Mouse (Mus musculus) lung, postnatal 14 days (tissue): Measurements from ENCODE around the gene Klhl35.

Experiments used
- DNase-seq: peaks from one replicate; pipeline ENCODE4 v3.0.0; 2021

Klhl35 gene

GRCm38 (mm10) chr7:99465811-99466210 is at the start of gene Klhl35:
Gene Klhl35, plus strand, starts transcription at chr7:99466004.
- no peak for DNase-seq

GRCm38 (mm10) chr7:99419311-99419710 is 46.5 kb upstream of the Klhl35 start:
- DNase-seq, result no peak

- no peak for DNase-seq
Measured at GRCm38 (mm10) chr7:99421006-99421405, 44.8 kb upstream of the Klhl35 start.

- DNase-seq, result no peak
Measured at GRCm38 (mm10) chr7:99424538-99425155, 41.2 kb upstream of the Klhl35 start.

DNA sequence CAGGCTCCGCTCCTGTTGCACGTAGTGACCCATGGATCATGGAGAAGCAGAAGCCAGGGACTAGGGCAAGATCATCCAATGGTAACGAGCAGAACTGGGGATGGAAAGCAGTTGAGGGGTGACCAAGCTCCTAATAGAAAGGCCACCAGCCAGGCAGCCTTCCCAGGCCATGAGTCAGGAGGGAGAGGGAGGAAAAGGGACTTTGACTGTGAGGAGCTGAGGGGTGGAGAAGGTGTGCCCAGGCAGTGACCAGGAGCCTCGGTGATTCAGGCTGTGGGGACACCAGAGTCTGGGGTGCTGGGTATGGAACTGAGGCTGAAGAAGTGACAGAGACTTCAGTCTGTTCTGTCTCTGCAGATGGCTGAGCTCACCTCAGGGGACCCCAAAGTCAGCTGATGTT is 40.1 kb upstream of the Klhl35 start:
- DNase-seq, result no peak

DNA sequence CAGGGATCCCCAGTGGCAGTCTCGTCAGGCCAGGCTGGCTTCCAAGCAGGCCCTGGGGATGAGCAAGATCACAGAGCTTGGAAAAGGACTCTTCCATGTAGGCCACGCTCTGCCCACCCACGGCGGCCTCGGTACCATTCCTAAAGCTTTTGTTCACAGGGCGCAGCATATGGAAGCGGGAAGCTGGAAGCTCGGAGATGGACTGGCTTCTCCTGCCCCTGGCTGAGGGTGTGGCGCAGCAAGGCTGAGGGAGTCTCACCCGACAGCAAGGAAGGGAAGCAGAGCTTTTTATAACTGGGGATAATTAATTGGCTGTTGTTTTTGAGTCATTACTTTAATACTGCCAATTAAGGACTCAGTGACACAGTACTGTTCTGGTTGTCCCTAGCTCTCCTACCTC is 38.8 kb upstream of the Klhl35 start:
- no peak for DNase-seq

GRCm38 (mm10) chr7:99427987-99428386 is 37.8 kb upstream of the Klhl35 start:
- no peak for DNase-seq

DNA sequence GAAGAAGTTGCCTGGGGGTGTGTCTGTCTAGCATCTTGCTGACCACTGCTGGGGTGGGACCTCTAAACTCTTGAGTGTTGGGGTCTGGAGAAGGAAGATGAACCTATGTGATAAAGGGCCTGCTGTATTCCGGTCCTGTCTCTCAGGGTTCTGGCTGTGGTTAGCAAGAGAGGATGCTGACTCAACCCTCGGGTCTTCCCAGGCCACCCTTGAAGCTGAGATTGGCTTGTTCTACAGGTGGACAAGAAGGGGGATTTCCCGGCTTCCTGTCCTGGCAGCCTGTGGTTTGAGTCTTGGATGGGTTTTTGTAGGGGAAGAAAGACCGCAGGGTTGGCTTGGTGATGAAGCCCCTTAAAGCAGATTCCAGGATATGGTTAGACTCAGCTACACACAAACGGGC is 37.0 kb upstream of the Klhl35 start:
- no peak for DNase-seq

DNA sequence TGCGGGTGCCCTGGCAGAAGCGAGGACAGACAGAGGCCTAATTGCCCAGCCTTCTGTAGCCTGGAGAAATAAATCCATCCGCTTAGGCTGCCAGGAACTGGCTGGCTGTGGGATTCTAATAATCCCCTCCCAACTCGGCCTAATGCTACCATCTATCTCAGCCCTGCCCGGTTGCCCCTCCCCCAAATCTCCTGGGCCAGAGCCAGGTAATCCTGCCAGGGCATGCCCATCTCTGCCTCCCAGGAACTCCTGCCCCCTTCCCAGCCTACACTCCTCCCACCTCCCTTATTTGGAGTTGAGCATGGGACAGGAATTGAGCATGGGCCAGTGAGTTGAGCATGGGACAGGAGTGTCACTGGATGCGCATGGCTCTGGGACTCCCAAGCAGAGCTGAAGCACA is 36.0 kb upstream of the Klhl35 start:
- DNase-seq, result no peak

- DNase-seq, result no peak
Measured at GRCm38 (mm10) chr7:99430246-99430645, 35.6 kb upstream of the Klhl35 start.

DNA sequence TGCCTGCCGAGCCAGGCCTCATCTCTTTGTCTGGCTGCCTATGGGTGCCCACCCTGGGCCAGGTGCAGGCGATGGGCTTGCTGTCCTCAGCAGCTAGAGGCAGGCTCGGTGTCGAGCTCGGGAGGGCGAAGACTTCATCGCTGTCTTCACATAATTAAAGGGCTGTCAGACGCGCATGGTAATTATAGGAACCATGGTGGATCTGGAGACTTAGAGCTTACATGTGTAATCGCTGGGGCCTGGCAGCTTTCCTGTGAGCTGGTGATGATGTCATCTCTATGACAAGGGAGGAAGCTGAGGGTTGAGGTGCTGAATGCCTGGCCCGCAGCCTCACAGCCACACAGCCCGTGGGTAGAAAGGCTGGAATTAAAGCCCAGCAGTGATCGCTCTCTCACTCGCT is 33.6 kb upstream of the Klhl35 start:
- peak; percentile 33 for DNase-seq

DNA sequence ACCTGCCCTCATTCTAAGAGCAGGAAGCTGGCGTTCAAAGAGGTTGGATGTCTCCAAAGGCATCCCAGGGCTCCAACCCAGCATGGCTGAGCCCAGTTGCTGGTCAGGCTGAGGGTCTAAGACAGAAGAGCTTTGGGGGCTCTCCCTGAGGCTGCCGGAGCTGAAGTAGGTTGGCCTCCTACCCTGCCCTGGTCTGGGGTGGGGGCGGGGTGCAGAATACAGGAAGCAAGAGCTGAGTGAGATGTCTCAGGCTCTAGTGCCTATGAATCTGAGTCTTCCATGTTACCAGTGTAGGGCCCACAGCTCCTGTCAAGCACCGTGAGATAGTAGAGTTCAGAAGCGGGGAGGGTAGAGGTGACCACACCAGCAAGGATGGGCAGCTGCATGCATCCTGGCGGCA is 32.9 kb upstream of the Klhl35 start:
- DNase-seq, result no peak

- DNase-seq, result no peak
Measured at GRCm38 (mm10) chr7:99434672-99435250, 31.0 kb upstream of the Klhl35 start.

GRCm38 (mm10) chr7:99436530-99436929 is 29.3 kb upstream of the Klhl35 start:
- no peak for DNase-seq

- no peak for DNase-seq
Measured at GRCm38 (mm10) chr7:99438881-99439280, 26.9 kb upstream of the Klhl35 start.

DNA sequence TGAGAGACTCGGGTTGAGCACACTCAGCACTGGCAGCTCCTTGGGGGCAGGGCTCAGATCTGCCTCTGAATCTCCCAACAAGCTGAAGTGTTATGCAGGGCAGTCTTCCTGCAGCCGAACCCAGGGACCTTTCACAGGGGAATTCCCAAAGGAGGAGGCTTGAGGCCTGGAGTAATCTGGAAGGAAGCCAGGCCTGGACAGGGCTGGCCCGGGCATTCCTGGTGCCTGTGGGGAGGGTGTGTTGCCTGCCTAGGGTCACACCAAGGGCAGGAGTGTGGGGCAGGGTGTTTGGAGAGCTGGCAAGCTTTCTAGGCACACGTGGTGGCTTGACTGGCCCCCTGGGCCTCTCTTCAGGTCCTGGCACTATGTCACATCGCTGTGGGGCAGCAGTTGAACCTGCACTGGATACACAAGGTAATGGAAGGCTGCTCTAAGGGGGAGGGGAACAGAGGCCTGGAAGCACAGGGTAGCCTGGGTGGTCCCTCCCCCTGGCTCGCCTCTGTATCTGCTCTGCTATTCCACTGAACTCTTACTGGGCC is 24.2 kb upstream of the Klhl35 start:
- peak; percentile 70 for DNase-seq

- DNase-seq, result no peak
Measured at GRCm38 (mm10) chr7:99443164-99443563, 22.6 kb upstream of the Klhl35 start.

GRCm38 (mm10) chr7:99444012-99444411 is 21.8 kb upstream of the Klhl35 start:
- DNase-seq, result no peak

DNA sequence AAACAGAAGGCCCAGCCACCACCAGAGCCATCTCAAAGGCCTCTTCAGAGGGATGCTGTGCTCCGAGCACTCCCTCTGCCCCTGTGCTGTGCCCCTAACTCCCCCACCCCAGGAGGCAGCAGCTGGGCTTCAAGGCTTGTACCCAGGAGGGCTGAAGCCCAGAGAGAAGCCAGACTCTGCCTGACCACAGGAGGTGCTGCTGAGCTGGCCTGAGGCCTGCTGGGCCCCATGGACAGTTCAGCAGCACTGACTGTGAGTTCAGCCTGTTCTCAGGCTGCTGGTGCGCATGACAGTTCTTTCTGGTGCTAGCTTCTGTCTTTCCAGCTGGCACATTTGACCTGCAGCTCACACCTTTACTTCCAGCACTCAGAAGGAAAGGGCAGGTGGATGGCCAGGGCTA is 20.0 kb upstream of the Klhl35 start:
- DNase-seq, result no peak

DNA sequence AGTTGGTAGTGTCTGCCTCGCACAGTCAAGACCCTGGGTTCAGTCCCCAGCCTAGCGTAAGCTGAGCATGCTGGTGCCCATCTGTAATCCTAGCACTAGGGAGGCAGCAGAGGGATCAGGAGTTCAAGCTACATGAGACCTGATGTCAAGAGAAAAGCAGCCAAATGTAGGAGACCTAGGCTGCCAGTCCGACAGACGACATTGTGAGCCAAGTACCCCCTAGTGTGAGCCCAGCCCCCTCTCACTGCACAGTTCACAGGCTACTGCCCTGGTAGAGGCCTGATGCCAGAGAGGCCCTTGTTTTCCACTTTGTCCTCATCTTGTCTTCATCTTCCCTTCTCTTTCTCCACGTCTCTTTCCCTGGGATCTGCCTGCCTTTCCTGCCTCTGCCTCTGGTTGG is 18.5 kb upstream of the Klhl35 start:
- DNase-seq, result no peak

- no peak for DNase-seq
Measured at GRCm38 (mm10) chr7:99448619-99449018, 17.2 kb upstream of the Klhl35 start.

DNA sequence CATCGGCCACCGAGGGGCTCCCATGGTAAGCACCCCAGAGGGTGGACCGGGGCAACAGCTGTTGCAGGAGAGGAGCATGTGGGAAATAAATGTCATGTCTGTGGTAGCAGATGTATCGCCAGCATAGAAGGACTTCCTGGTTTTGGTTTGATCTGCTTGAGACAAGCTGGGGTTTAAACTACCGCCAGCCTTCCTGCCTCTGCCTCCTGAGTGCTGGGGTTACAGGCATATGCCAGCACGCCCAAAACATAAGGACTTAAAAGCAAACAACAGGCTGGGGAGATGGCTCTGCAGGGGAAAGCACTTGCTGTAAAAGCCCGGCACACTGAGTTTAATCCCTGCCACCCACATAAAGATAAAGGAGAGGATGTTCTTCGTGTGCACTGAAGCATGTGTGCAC is 16.7 kb upstream of the Klhl35 start:
- no peak for DNase-seq

GRCm38 (mm10) chr7:99449751-99450150 is 16.1 kb upstream of the Klhl35 start:
- no peak for DNase-seq

DNA sequence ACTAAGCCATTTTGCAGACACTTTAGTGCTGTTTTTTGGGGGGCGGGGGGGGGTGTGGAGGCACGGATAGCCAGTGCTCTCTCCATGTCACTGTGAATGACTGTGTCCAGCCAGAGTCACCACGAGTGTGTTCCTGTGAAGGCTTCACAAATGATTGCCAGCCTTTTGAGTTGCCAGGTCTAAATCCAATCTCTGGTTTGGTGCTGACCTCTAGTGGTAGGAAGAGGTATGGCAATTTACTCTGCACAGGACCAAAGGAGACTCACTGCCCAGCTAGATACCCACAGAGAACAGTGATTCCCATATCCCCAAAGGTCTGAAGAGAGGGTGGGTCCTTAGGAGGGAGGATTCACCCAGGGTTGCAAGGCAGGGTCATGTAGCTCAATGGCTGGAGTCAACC is 15.1 kb upstream of the Klhl35 start:
- DNase-seq, result peak; percentile 80

DNA sequence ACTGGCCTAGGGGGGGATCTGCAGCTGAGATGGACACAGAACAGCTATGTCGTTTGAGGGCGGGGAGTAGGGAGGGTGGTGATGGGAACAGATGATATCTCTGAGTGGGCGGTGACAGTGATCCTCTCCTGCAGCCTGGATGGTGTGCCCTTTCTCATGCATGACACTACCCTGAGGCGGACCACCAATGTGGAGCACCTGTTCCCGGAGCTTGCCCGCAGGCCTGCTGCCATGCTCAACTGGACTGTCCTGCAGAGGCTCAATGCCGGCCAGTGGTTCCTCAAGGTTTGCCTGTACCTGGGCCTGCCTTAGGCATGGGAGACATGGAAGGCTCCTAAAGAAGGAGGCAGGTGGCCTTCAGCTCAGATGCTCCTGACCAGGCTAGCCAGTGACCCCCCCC is 12.9 kb upstream of the Klhl35 start:
- DNase-seq, result no peak
